Mouse (Mus musculus) heart, embryonic 13.5 days (tissue): ENCODE data around the gene Hcn3. TPM values are rescaled to one million over a fixed set of nuclear protein-coding genes. Genes with fewer than 3 reads are reported as not detected.

Source experiments
- ATAC-seq: fragments of 200-750 bp; cut with Nextera tagmentation; 2 replicates; pipeline ENCODE4 v1.8.0; 2017; ENCODE audit warnings: moderate TSS enrichment; ENCODE audit not compliant: insufficient number of reproducible peaks, low FRiP score, low TSS enrichment; ENCODE audit errors: extremely low read depth
- H3K27ac ChIP-seq: fragments of 300-500 bp; sonication (generic); replicated peaks from 2 replicates; pipeline ENCODE4 v1.5.1; 2015; ENCODE audit warnings: moderate library complexity, mild to moderate bottlenecking, inconsistent platforms
- H3K27me3 ChIP-seq: fragments of 300-500 bp; sonication (generic); replicated peaks from 2 replicates; pipeline ENCODE4 v1.6.1; 2015; ENCODE audit warnings: mild to moderate bottlenecking, inconsistent platforms
- H3K36me3 ChIP-seq: fragments of 300-500 bp; sonication (generic); 2 replicates; pipeline ENCODE4 v1.6.1; 2015; ENCODE audit warnings: mild to moderate bottlenecking, inconsistent platforms
- H3K4me1 ChIP-seq: fragments of 300-500 bp; sonication (generic); 2 replicates; pipeline ENCODE4 v1.6.1; 2015; ENCODE audit warnings: inconsistent platforms
- H3K4me2 ChIP-seq: fragments of 300-500 bp; sonication (generic); 2 replicates; pipeline ENCODE4 v1.6.1; 2015; ENCODE audit warnings: inconsistent platforms, mild to moderate bottlenecking, moderate library complexity
- H3K4me3 ChIP-seq: fragments of 300-500 bp; sonication (generic); 2 replicates; pipeline ENCODE4 v1.5.1; 2015; ENCODE audit warnings: moderate library complexity, mild to moderate bottlenecking, inconsistent platforms
- H3K9ac ChIP-seq: fragments of 300-500 bp; sonication (generic); 2 replicates; pipeline ENCODE4 v1.6.1; 2015; ENCODE audit warnings: inconsistent platforms, mild to moderate bottlenecking, moderate library complexity
- H3K9me3 ChIP-seq: fragments of 300-500 bp; sonication (generic); 2 replicates; pipeline ENCODE4 v1.6.1; 2016; ENCODE audit warnings: inconsistent platforms
- WGBS: fragments of 180-500 bp; shearing (Covaris S2); methylation state at CpG from one replicate; pipeline ENCODE4 v1.1.7; 2015; ENCODE audit warnings: mixed read lengths; 5-methylcytosine and 5-hydroxymethylcytosine counted together
- polyA plus RNA-seq: library from polyadenylated mRNA; unstranded; fragments of >200 nt; fragmentation: Nextera tagmentation; extraction: Ambion mirVana; gene quantifications from 2 replicates; pipeline ENCODE4 v1.2.1, GENCODE M21; 2015

Gene Hcn3
- polyA plus RNA-seq, 1 experiment from 2014 or later, result 1.0 TPM

GRCm38 (mm10) chr3:89193853-89194252 lies 33.9 kb upstream of the Hcn3 start:
- Histone ChIP-seq H3K9me3 (no peaks in the 10 kb centered on the region), H3K4me2 (no peak overlapping the region), H3K4me1 (peaks cover 13% of the 10 kb centered on the region), H3K27me3 (no peaks in the 10 kb centered on the region), H3K27ac (no peak overlapping the region), H3K36me3 (no peaks in the 10 kb centered on the region), H3K4me3 (no peak overlapping the region), H3K9ac (no peak overlapping the region)
- WGBS, result 74% methylated on average over 2 of the region's 2 CpGs
- no peak for ATAC-seq

DNA sequence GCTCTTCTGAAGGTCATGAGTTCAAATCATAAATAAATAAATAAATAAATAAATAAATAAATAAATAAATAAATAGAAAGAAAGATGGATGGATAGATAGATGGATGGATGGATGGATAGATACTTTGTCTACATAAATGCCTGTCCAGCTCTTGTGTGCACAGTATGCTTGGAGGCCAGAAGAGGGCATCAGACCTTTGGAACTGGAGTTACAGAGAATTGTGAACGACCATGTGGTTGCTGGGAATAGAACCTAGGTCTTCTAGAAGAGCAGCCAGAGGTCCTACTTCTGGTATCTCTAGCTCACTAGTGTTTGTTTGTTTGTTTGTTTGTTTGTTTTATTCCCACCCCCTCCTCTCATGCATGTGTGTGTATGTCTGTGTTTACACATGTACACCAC lies 33.4 kb upstream of the Hcn3 start:
- peaks cover 4% of the 10 kb centered on the region for H3K36me3 ChIP-seq
- H3K9ac ChIP-seq, result no peak overlapping the region
- peaks cover 13% of the 10 kb centered on the region for H3K4me1 ChIP-seq
- WGBS, result 74% methylated on average over 1 of the region's 1 CpGs
- H3K4me3 ChIP-seq, result no peak overlapping the region
- H3K4me2 ChIP-seq, result no peak overlapping the region
- H3K27ac ChIP-seq, result no peak overlapping the region
- no peaks in the 10 kb centered on the region for H3K9me3 ChIP-seq
- no peaks in the 10 kb centered on the region for H3K27me3 ChIP-seq
- no peak for ATAC-seq

DNA sequence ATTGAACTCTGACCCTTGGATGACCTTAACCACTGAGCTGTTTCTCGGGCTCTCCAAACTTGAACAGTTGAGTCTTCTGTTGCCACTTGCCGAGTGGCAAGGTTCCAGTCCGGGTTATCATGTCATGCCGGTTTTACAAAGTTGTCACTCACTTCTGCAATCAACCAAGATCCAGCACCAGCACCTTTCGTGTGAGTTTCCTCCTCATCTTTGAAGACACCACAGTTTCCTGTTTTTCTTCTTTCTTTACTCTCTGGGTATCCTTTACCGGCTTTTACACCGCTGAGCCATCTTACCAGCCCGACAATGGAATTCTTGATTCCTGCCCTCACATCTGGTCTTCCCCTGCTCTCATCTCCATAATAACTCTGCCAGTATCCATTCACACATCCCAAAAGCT lies 30.4 kb upstream of the Hcn3 start:
- Histone ChIP-seq H3K4me3 (no peak overlapping the region), H3K36me3 (peaks cover 15% of the 10 kb centered on the region), H3K27me3 (peaks cover 10% of the 10 kb centered on the region; the same call in 1 of the 2 replicates), H3K27ac (no peak overlapping the region), H3K4me2 (no peak overlapping the region), H3K9ac (no peak overlapping the region), H3K4me1 (peaks cover 2% of the 10 kb centered on the region), H3K9me3 (no peaks in the 10 kb centered on the region)
- ATAC-seq, result no peak
- 69% methylated on average over 8 of the region's 8 CpGs for WGBS

DNA sequence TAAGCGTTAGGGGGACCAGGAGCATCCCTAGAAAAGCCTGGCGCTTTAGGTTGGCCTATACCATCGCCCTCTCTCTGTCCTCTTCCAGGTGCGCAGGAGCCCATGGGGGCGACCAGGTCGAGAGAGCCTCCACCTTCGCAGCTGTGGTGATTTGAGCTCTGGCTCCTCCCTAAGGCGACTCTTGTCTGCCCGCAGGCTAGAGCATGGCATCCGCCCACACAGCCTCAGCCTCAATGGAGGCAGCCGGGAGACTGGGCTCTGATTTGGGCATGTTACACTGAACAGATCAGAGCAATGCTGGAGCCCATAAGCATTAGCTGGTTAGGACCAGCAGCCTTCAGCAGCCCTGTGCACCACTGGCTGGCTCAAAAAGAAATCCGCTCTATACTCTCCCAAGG lies 28.5 kb upstream of the Hcn3 start:
- H3K36me3 ChIP-seq, result peaks cover 15% of the 10 kb centered on the region
- no peak overlapping the region for H3K9ac ChIP-seq
- WGBS, result 66% methylated on average over 12 of the region's 12 CpGs
- H3K9me3 ChIP-seq, result no peaks in the 10 kb centered on the region
- no peak overlapping the region for H3K27ac ChIP-seq
- H3K4me2 ChIP-seq, result no peak overlapping the region
- H3K27me3 ChIP-seq, result peaks cover 13% of the 10 kb centered on the region; the same call in 1 of the 2 replicates
- ATAC-seq, result no peak
- H3K4me3 ChIP-seq, result no peak overlapping the region
- H3K4me1 ChIP-seq, result peaks cover 16% of the 10 kb centered on the region

DNA sequence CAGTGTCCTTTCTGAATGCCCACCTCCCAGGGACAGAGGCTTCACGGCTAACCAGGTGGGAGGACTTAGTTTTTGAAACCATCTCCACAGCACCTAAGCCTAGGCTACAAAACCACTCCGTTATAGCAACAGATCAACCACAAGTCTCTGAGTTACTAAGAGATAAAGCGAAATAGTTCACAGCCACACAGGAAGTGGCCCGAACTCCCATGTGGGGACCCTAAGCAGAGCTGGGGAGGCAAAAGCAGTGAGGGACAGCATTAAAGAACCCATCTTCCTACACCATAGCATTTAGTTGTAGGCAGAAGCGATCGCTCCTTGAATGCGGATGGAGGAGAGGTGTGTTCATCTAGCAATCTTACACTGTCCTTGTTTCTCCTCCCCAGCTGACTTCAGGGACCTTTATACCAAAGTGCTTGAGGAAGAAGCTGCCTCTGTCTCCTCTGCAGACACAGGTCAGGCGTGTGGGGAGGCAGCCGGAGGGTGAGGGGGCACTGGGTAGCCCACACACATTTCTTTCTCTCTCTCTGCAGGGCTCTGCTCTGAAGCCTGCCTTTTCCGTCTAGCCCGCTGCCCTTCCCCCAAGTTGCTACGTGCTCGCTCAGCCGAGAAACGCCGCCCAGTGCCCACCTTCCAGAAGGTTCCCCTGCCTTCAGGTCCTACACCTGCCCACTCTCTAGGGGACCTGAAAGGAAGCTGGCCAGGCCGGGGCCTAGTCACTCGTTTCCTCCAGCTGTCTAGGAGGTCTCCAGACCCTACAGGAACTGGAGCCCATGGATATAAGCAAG lies 27.9 kb upstream of the Hcn3 start:
- 72% methylated on average over 18 of the region's 18 CpGs for WGBS
- Histone ChIP-seq H3K4me1 (peaks cover 17% of the 10 kb centered on the region), H3K27me3 (peaks cover 13% of the 10 kb centered on the region; the same call in 1 of the 2 replicates), H3K27ac (no peak overlapping the region), H3K4me2 (no peak overlapping the region), H3K9ac (no peak overlapping the region), H3K36me3 (peaks cover 15% of the 10 kb centered on the region), H3K4me3 (no peak overlapping the region), H3K9me3 (no peaks in the 10 kb centered on the region)
- no peak for ATAC-seq

DNA sequence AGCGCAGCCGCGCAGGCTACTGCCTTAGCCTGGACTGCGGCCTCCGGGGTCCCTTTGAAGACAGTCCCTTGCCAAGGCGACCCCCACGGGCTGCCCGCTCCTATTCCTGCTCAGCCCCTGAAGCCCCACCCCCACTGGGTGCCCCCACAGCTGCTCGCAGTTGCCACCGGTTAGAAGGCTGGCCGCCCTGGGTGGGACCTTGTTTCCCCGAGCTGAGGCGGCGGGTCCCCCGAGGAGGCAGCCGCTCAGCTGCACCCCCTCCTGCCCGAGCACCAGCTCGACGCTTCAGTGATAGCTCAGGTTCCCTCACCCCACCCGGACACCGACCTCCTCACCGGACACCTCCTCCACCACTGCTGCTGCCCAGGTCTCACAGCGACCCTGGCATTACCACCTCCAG lies 27.2 kb upstream of the Hcn3 start:
- 0 out of 2 replicates have a peak overlapping the region, but pooled peaks have one; percentile 29 for H3K9ac ChIP-seq
- whole genome bisulfite sequencing, result 40% methylated on average over 23 of the region's 23 CpGs
- peaks cover 13% of the 10 kb centered on the region; the same call in 1 of the 2 replicates for H3K27me3 ChIP-seq
- no peak overlapping the region for H3K4me3 ChIP-seq
- H3K27ac ChIP-seq, result no peak overlapping the region
- no peak for ATAC-seq
- no peaks in the 10 kb centered on the region for H3K9me3 ChIP-seq
- peaks cover 20% of the 10 kb centered on the region for H3K36me3 ChIP-seq
- 0 out of 2 replicates have a peak overlapping the region, but pooled peaks have one; percentile 3 for H3K4me2 ChIP-seq
- H3K4me1 ChIP-seq, result peaks cover 23% of the 10 kb centered on the region

DNA sequence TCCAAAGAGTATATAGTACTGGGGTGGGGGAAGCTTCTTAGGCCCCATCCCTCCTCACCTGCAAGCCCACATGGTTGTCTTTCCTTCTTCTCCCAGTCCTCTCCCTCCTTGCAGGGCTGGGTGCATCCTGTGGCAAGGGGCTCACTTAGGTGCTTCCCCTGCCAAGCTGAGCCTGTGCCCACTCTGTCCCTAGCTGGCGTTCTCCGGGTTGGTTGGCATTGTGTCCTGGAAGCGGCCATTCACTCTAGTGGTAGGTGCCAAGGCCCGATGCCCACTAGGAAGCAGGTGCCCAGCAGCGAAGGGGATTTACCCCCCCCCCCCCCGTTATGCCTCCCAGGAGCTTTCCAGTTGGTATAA lies 23.9 kb upstream of the Hcn3 start:
- peak overlapping the region; percentile 78 for H3K4me3 ChIP-seq
- H3K4me1 ChIP-seq, result peaks cover 27% of the 10 kb centered on the region
- H3K9me3 ChIP-seq, result no peaks in the 10 kb centered on the region
- H3K4me2 ChIP-seq, result peak overlapping the region; percentile 98
- H3K9ac ChIP-seq, result peak overlapping the region; percentile 90
- H3K27me3 ChIP-seq, result peaks cover 13% of the 10 kb centered on the region; the same call in 1 of the 2 replicates
- H3K36me3 ChIP-seq, result peaks cover 53% of the 10 kb centered on the region
- H3K27ac ChIP-seq, result no peak overlapping the region
- WGBS, result 83% methylated on average over 6 of the region's 6 CpGs
- ATAC-seq, result no peak

DNA sequence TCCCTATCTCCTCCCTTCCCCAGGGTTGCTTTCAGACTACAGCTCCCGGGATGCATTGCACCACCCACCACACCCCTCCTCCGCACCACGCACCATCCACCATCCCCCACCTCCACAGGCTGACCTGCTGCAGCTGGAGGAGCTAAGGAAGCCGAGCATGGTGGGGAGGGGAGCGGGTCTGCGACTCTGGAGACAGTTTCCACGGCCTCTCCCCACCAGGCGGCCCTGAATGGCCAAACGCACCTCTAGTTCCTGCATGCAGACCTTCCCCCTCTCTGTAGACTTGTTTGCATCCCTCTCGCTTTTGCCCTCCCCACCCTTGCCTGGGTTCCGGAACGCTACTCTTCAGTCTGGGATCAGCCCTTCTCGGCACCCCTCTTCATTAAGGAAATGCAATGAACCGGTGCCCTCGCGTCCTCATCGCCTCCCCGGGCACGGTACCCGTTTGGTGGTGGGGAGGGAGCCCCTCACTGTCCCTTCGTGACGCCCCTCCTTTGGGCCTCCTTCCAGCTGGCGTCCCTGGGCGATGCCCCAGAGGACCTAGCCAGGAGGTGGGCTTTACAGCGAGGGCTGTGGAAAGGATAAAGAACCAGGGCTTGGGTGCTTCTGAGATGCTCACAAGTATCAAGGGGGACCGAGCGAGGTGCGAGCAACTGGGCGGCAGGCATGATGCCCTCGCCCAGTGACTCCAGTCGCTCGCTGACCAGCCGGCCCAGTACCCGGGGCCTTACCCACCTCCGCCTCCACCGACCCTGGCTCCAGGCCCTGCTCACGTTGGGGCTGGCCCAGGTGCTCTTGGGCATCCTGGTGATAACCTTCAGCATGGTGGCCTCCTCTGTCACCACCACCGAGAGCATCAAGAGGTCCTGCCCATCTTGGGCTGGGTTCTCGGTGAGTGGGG lies 23.3 kb upstream of the Hcn3 start, which contains the start of gene Fam189b:
Gene Fam189b (plus strand): TSS at position 86 of the 901 bp plus-strand sequence.
- 6% methylated on average over 39 of the region's 39 CpGs for WGBS
- no peaks in the 10 kb centered on the region for H3K9me3 ChIP-seq
- H3K4me2 ChIP-seq, result peak within 1 kb of the TSS; percentile 98
- H3K36me3 ChIP-seq, result peaks cover 52% of the 10 kb centered on the region
- H3K9ac ChIP-seq, result peak within 1 kb of the TSS; percentile 90
- peak within 1 kb of the TSS; percentile 75 for H3K27ac ChIP-seq
- peak within 1 kb of the TSS; percentile 78 for H3K4me3 ChIP-seq
- H3K4me1 ChIP-seq, result peaks cover 33% of the 10 kb centered on the region
- peak; percentile 82 for ATAC-seq
- H3K27me3 ChIP-seq, result peaks cover 13% of the 10 kb centered on the region; the same call in 1 of the 2 replicates

GRCm38 (mm10) chr3:89182531-89183057 lies 22.6 kb upstream of the Hcn3 start:
- peaks cover 38% of the 10 kb centered on the region for H3K4me1 ChIP-seq
- H3K27me3 ChIP-seq, result peaks cover 13% of the 10 kb centered on the region; the same call in 1 of the 2 replicates
- H3K4me3 ChIP-seq, result peak overlapping the region; percentile 78
- WGBS, result 48% methylated on average over 7 of the region's 7 CpGs
- peak overlapping the region; percentile 28; the same call in 1 of the 2 replicates for H3K27ac ChIP-seq
- no peak overlapping the region for H3K9ac ChIP-seq
- no peaks in the 10 kb centered on the region for H3K9me3 ChIP-seq
- H3K36me3 ChIP-seq, result peaks cover 45% of the 10 kb centered on the region
- peak overlapping the region; percentile 98 for H3K4me2 ChIP-seq
- 0 out of 2 replicates have a peak, but pooled peaks have one; percentile 3 for ATAC-seq

DNA sequence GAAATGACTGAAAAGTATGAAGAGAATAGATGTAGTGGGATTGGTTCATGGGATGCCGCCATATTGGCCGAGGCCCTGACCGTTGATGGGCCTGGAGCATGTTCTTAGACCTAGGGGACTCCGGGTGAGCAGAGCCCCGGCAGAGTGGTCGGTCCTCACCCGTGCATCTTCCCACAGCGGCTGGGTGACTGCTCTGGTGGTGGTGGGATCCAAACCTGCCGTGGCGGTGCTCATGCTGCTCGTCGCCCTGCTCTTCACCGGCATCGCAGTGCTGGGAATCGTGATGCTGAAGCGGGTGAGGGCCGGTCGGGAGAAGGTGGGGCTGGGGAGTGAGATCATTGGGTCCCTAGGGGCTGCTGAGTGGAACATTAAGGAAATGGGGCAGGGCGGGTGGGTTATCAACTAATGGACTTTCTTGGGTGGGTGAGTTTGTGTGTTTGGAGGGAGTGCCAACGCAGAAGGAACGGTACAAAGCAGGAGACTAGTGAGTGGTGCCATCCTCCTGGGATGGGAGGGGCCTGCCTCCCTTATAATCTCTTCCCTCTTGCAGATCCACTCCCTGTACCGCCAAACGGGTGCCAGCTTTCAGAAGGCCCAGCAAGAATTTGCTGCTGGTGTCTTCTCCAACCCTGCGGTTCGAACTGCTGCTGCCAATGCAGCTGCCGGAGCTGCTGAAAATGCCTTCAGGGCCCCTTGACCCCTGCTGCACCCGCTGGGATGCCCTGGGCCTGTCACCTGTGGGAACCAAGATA lies 21.9 kb upstream of the Hcn3 start:
- Histone ChIP-seq H3K27me3 (peaks cover 7% of the 10 kb centered on the region; the same call in 1 of the 2 replicates), H3K9me3 (no peaks in the 10 kb centered on the region), H3K9ac (no peak overlapping the region), H3K27ac (peak overlapping the region; percentile 28; the same call in 1 of the 2 replicates), H3K4me2 (no peak overlapping the region), H3K4me1 (peaks cover 38% of the 10 kb centered on the region), H3K36me3 (peaks cover 44% of the 10 kb centered on the region), H3K4me3 (no peak overlapping the region)
- no peak for ATAC-seq
- 87% methylated on average over 27 of the region's 27 CpGs for WGBS
